Mouse (Mus musculus) midbrain, embryonic 13.5 days (tissue): ENCODE results near the gene Insm2. TPM values are rescaled to one million over a fixed set of nuclear protein-coding genes. Genes with fewer than 3 reads are reported as not detected.
"Not testable (repeated sequence)": the region's sequence is repeated elsewhere in the genome, so short reads cannot be mapped to it uniquely, and the experiment has no call there.

ENCODE experiments used
- ATAC-seq: fragments of 200-750 bp; cut with Nextera tagmentation; 2 replicates; pipeline ENCODE4 v1.8.0; 2017; ENCODE audit warnings: mild to moderate bottlenecking, moderate TSS enrichment, moderate library complexity
- H3K27ac ChIP-seq: fragments of 300-500 bp; sonication (generic); 2 replicates; pipeline ENCODE4 v1.5.1; 2015; ENCODE audit warnings: inconsistent platforms, mild to moderate bottlenecking, moderate library complexity
- H3K27me3 ChIP-seq: fragments of 300-500 bp; sonication (generic); 2 replicates; pipeline ENCODE4 v1.6.1; 2015; ENCODE audit warnings: mild to moderate bottlenecking, inconsistent platforms
- H3K36me3 ChIP-seq: fragments of 300-500 bp; sonication (generic); 2 replicates; pipeline ENCODE4 v1.6.1; 2015; ENCODE audit warnings: mild to moderate bottlenecking, inconsistent platforms
- H3K4me1 ChIP-seq: fragments of 300-500 bp; sonication (generic); replicated peaks from 2 replicates; pipeline ENCODE4 v1.6.1; 2015; ENCODE audit warnings: inconsistent platforms
- H3K4me2 ChIP-seq: fragments of 300-500 bp; sonication (generic); replicated peaks from 2 replicates; pipeline ENCODE4 v1.6.1; 2015; ENCODE audit warnings: moderate library complexity, mild to moderate bottlenecking, inconsistent platforms
- H3K4me3 ChIP-seq: fragments of 300-500 bp; sonication (generic); replicated peaks from 2 replicates; pipeline ENCODE4 v1.5.1; 2015; ENCODE audit warnings: mild to moderate bottlenecking, inconsistent platforms
- H3K9ac ChIP-seq: fragments of 300-500 bp; sonication (generic); replicated peaks from 2 replicates; pipeline ENCODE4 v1.6.1; 2015; ENCODE audit warnings: mild to moderate bottlenecking, inconsistent platforms
- H3K9me3 ChIP-seq: fragments of 300-500 bp; sonication (generic); 2 replicates; pipeline ENCODE4 v1.6.1; 2016; ENCODE audit warnings: mild to moderate bottlenecking, inconsistent platforms
- WGBS: fragments of 180-500 bp; shearing (Covaris S2); methylation state at CpG from one replicate; pipeline ENCODE4 v1.1.7; 2015; 5-methylcytosine and 5-hydroxymethylcytosine counted together
- polyA plus RNA-seq: library from polyadenylated mRNA; unstranded; fragments of >200 nt; fragmentation: Nextera tagmentation; extraction: Ambion mirVana; gene quantifications from 2 replicates; pipeline ENCODE4 v1.2.1, GENCODE M21; 2015

The Insm2 gene
- polyA plus RNA-seq, 1 experiment from 2014 or later = 1.2 TPM

DNA sequence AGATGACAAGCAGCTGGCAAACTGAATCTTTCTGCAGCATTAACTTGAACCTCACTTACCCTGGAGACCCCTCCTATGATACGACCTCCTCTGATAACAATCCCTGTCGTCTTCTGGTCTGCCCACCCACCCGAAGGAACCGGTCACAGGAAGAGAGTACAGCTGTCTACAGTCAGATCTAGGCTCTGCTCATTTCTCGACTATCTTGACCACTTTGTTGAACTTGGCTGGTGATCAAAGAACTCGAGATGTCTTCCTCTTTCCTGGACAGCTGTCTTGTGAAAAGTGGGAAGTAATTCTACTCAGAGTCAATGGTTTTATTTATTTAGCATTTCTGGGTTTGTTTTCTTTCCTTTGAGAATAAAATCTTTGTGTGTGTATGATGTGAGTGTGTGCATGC, 29.6 kb upstream of the Insm2 start:
- H3K9ac ChIP-seq = no peak overlapping the region
- no peak for ATAC-seq
- no peaks in the 10 kb centered on the region for H3K27me3 ChIP-seq
- H3K27ac ChIP-seq = no peak overlapping the region
- H3K4me3 ChIP-seq = no peak overlapping the region
- no peak overlapping the region for H3K4me2 ChIP-seq
- H3K4me1 ChIP-seq = peaks cover 6% of the 10 kb centered on the region
- 87% methylated on average over 6 of the region's 6 CpGs for WGBS
- H3K9me3 ChIP-seq = no peaks in the 10 kb centered on the region
- H3K36me3 ChIP-seq = no peaks in the 10 kb centered on the region

DNA sequence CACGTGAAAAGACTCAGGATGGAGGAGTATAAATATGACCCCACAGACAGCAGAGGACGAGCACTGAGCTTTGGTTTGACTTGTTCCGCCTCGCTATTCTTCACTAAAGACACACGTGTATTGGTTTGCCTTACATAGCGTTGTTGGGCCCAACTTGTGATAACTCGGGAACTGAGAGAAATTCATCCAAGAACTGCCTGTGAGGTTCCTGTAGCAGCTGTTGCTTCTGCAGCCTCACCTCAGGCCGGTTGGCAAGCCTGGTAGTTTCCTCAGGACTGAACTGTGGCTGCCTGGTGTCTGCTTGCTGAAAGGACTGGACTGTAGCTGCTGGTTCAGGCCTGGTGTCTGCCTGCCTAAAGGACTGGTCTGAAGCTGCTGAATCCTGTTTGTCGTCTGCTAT, 28.6 kb upstream of the Insm2 start:
- peaks cover 6% of the 10 kb centered on the region for H3K4me1 ChIP-seq
- H3K27me3 ChIP-seq = no peaks in the 10 kb centered on the region
- H3K9ac ChIP-seq = no peak overlapping the region
- 91% methylated on average over 9 of the region's 9 CpGs for WGBS
- no peak for ATAC-seq
- no peak overlapping the region for H3K27ac ChIP-seq
- H3K4me3 ChIP-seq = no peak overlapping the region
- H3K9me3 ChIP-seq = no peaks in the 10 kb centered on the region
- H3K36me3 ChIP-seq = no peaks in the 10 kb centered on the region
- H3K4me2 ChIP-seq = no peak overlapping the region

DNA sequence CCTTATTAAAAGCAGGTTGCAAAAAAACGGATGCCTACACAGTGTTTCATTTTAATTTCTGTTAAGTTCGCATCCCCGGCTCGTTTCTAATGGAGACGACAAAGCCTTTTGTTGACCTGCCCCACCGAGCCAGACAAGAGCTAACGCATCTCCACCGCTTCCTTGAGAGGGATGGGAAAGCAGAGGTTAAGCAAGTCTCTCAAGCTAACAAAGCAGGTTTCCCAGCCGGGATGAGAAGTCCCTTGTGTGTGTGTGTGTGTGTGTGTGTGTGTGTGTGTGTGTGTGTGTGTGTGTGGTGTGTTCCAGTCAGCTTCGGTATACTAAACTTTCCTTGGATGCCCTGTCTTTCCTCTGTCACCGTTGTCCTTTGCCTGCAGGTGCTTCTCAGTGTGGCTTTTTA, 28.0 kb upstream of the Insm2 start:
- no peak overlapping the region for H3K9ac ChIP-seq
- peaks cover 6% of the 10 kb centered on the region for H3K4me1 ChIP-seq
- no peak overlapping the region for H3K4me2 ChIP-seq
- no peaks in the 10 kb centered on the region for H3K36me3 ChIP-seq
- ATAC-seq = no peak
- 63% methylated on average over 10 of the region's 11 CpGs for WGBS
- no peak overlapping the region for H3K27ac ChIP-seq
- H3K27me3 ChIP-seq = no peaks in the 10 kb centered on the region
- no peaks in the 10 kb centered on the region for H3K9me3 ChIP-seq
- no peak overlapping the region for H3K4me3 ChIP-seq

DNA sequence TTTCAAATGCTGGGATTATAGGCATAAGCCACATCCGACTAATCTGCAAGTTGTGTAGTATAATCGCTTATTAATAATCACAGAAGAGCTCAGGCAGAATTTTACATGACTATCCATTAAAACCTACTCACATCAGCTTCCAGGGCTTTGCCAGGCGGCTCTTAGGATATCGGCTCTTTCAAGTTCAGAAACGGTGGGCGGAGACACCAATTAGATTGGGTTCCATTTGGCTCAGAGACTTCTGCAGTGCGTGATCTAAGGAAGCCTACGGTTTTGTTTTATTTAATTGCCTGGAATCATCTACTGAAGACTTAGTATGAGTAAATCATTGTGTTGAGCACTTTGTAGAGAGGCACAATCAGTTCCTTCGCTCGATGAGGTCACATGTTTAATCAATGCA, 27.6 kb upstream of the Insm2 start:
- no peak overlapping the region for H3K9ac ChIP-seq
- ATAC-seq = no peak
- H3K36me3 ChIP-seq = no peaks in the 10 kb centered on the region
- H3K27me3 ChIP-seq = no peaks in the 10 kb centered on the region
- peaks cover 6% of the 10 kb centered on the region for H3K4me1 ChIP-seq
- 79% methylated on average over 10 of the region's 10 CpGs for WGBS
- H3K27ac ChIP-seq = no peak overlapping the region
- H3K4me2 ChIP-seq = no peak overlapping the region
- H3K4me3 ChIP-seq = no peak overlapping the region
- H3K9me3 ChIP-seq = no peaks in the 10 kb centered on the region

DNA sequence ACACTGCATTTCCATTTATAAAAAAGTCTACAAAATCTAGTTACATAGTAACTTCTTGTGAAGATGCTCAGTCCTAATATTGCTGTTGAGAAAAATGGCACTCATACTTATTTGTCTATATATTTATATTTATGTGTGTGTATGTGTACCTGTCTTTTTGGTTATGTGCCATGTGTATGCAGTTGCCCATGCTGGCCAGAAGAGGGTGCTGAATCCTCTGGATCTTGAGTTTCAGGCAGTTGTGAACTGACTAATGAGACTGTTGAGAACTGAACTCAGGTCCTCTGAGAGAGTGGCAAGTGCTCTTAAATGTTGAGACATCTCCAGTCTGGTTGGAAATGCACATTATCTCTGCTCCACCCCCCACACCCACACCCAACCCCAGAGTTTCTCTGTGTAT, 26.1 kb upstream of the Insm2 start:
- ATAC-seq = no peak
- H3K4me1 ChIP-seq = peaks cover 6% of the 10 kb centered on the region

DNA sequence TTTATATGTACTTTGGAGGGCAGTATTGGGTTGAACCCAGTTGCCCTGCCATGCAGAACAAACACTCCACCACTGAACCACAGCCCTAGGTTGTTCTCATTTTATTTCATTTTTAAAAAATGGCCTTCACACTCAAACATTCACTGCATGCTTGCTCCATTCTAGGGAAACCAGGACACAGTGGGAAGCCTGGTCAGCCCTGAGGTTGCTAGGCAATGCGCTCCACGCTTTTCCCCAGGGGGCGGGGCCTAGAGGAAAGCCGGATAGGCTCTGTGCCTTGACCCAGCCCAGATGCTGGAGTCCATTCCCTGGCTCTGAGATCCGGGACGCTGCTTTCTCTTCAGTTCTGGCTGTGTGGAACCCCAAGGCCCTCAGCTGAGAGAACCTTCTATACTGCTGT, 25.4 kb upstream of the Insm2 start:
- no peak overlapping the region for H3K4me2 ChIP-seq
- H3K36me3 ChIP-seq = no peaks in the 10 kb centered on the region
- no peaks in the 10 kb centered on the region for H3K27me3 ChIP-seq
- WGBS = 6% methylated on average over 6 of the region's 6 CpGs
- no peak overlapping the region for H3K4me3 ChIP-seq
- no peak overlapping the region for H3K9ac ChIP-seq
- H3K27ac ChIP-seq = no peak overlapping the region
- peak; percentile 83 for ATAC-seq
- no peaks in the 10 kb centered on the region for H3K9me3 ChIP-seq
- H3K4me1 ChIP-seq = peaks cover 6% of the 10 kb centered on the region

More for the DNA sequence above, 26.1 kb upstream of the Insm2 start:
- Histone ChIP-seq H3K9ac (no peak overlapping the region), H3K9me3 (no peaks in the 10 kb centered on the region), H3K27ac (no peak overlapping the region), H3K36me3 (no peaks in the 10 kb centered on the region), H3K27me3 (no peaks in the 10 kb centered on the region), H3K4me2 (no peak overlapping the region), H3K4me3 (no peak overlapping the region)

DNA sequence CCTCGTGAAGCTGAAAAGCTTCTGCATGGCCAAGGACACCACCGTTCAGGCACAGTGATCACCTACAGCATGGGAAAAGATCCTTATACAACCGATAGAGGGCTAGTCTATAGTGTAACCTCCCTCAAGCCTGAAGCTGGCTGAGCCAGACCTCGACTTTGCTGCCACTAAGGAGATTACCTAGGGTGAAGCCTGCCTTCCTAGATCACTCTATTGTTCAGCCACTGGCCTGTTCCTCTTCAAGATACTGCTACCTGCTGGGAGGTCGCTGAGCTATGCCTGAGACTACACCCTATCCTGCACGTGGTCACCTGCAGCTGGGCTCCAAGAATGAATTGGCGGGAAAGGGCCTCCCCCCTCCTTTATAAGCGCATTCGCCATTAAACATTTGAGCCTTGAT, 12.3 kb upstream of the Insm2 start:
- not testable (repeated sequence) for H3K27ac ChIP-seq, H3K27me3 ChIP-seq, H3K4me3 ChIP-seq, H3K4me1 ChIP-seq, H3K9ac ChIP-seq, H3K4me2 ChIP-seq, ATAC-seq, H3K9me3 ChIP-seq, H3K36me3 ChIP-seq
- WGBS = 40% methylated on average over 9 of the region's 9 CpGs

DNA sequence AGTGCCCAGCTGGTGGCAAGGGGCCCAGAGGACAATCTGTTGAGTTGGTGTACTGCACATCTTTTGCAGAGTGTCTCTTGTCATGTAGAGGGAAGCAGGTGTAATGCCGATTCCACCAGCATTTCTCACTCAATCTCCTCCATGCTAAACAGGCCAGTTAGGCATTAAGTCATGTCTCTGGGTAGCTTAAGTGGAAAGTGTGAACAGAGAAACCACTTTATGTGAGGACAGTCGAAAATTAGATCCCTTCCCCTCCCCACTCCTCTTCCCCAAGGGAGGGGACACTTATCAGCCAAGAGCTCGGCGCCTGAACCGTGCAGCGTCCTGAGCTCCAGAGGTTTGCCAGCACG, 715 bp upstream of the Insm2 start:
- ATAC-seq = no peak; the same call in 1 of the 2 replicates
- Histone ChIP-seq H3K9me3 (no peaks in the 10 kb centered on the region), H3K36me3 (no peaks in the 10 kb centered on the region), H3K4me3 (peak overlapping the region; percentile 55), H3K9ac (peak overlapping the region; percentile 59), H3K27ac (no peak overlapping the region), H3K27me3 (peaks cover 70% of the 10 kb centered on the region), H3K4me2 (peak overlapping the region; percentile 95), H3K4me1 (peaks cover 26% of the 10 kb centered on the region)
- WGBS = 6% methylated on average over 7 of the region's 7 CpGs

DNA sequence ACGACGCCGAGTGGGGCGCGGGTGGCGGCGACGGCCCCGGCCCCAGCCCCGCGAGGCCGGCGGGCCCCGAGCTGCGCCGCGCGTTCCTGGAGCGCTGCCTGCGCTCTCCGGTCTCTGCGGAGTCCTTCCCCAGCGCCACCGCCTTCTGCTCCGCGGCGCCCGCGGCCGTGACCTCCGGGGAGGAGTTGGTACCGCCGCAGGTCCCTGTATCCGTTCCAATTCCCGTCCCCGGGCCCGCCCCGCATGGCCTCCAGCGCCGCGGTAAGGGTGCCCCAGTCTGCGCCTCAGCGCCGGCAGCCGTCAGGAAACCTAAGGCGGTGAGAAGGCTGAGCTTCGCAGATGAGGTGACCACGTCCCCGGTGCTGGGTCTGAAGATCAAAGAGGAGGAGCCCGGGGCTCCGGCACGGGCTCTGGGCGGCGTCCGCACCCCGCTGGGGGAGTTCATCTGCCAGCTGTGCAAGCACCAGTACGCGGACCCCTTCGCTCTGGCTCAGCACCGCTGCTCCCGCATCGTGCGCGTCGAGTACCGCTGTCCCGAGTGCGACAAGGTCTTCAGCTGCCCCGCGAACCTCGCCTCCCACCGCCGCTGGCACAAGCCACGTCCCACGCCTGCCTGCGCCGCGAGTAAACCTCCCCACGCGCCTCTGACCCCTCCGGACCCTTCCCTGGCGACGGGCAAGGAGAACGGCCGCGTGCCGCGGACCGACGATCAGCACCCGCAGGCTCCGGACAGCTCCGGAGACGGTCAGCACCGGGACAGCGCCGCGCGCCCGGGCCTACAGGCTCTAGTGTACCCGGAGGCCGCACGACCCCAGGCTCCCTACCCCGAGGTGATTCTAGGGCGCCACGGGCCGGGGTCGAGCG, 644 bp downstream of the Insm2 start:
- Histone ChIP-seq H3K9ac (peak overlapping the region; percentile 59), H3K4me3 (peak overlapping the region; percentile 55), H3K9me3 (no peaks in the 10 kb centered on the region), H3K36me3 (no peaks in the 10 kb centered on the region), H3K27ac (no peak overlapping the region), H3K4me1 (peaks cover 26% of the 10 kb centered on the region), H3K4me2 (peak overlapping the region; percentile 95), H3K27me3 (peaks cover 67% of the 10 kb centered on the region)
- peak; percentile 64 for ATAC-seq
- WGBS = under 1% methylated on average over 103 of the region's 109 CpGs

DNA sequence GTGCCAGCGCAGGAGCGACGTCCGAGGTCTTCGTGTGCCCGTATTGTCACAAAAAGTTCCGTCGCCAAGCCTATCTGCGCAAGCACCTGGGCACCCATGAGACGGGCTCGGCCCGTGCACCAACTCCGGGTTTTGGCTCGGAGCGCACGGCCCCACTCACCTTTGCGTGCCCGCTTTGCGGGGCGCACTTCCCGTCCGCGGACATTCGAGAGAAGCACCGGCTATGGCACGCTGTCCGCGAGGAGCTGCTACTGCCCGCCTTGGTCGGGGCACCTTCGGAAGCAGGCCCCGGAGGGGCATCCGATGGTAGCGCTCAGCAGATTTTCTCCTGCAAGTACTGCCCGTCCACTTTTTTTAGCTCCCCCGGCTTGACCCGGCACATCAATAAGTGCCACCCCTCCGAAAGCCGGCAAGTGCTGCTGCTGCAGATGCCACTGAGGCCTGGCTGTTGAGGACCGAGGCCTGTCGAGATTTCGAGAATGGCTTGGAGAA, 1.3 kb downstream of the Insm2 start:
- Histone ChIP-seq H3K9me3 (no peaks in the 10 kb centered on the region), H3K27me3 (peaks cover 67% of the 10 kb centered on the region), H3K9ac (peak overlapping the region; percentile 59; the same call in 1 of the 2 replicates), H3K4me1 (peaks cover 26% of the 10 kb centered on the region), H3K27ac (no peak overlapping the region), H3K4me2 (peak overlapping the region; percentile 95), H3K4me3 (peak overlapping the region; percentile 55), H3K36me3 (peaks cover 3% of the 10 kb centered on the region; the same call in 1 of the 2 replicates)
- ATAC-seq = 0 out of 2 replicates have a peak, but pooled peaks have one; percentile 5
- WGBS = 3% methylated on average over 42 of the region's 42 CpGs

DNA sequence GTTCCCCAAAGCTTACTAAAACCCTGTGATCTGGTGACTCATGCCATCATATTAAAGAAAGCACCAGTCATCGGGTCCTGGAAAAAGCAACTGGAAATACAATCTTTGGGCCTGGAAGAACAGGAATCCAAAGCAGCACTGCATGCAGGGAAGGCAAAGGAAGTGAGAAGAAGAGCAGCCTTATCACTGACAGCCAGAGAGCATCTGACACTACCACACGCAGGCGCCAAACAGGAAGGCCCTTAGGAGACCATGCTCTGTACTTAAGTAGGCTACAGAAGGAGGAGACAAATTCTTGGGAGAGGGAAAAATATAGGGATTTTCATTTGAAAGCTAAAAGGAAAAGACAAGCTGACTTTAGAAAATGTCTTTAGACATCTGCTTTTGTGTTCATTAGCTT, 5.2 kb downstream of the Insm2 start:
- no peak for ATAC-seq
- WGBS = 88% methylated on average over 3 of the region's 3 CpGs
- Histone ChIP-seq H3K36me3 (peaks cover 3% of the 10 kb centered on the region; the same call in 1 of the 2 replicates), H3K4me2 (no peak overlapping the region), H3K27me3 (peaks cover 29% of the 10 kb centered on the region), H3K27ac (no peak overlapping the region), H3K9me3 (no peaks in the 10 kb centered on the region), H3K4me3 (no peak overlapping the region), H3K9ac (no peak overlapping the region), H3K4me1 (peaks cover 18% of the 10 kb centered on the region)

DNA sequence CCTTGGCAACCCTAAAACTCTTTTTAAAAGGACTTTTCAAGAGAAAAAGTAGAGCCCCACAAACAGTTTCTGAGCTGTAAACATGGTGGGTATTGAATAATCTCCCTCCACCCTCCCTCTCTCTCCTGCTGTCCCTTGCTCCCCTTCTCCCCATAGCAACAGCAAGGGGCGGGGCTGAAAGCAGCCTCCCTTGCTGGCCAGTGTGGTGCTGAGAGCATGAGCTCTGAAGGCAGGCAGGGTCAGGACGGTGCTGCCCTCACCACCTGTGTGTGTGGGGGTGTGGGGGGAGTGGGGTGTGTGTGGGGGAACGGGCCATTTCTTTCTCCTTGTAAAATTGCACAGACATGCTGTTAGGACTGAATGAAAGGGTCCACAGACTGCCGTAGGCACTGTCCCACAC, 8.7 kb downstream of the Insm2 start:
- H3K4me3 ChIP-seq = no peak overlapping the region

More for the DNA sequence above, 8.7 kb downstream of the Insm2 start:
- Histone ChIP-seq H3K4me2 (no peak overlapping the region), H3K4me1 (peaks cover 4% of the 10 kb centered on the region; the same call in 1 of the 2 replicates), H3K27ac (no peak overlapping the region), H3K9ac (no peak overlapping the region), H3K27me3 (no peaks in the 10 kb centered on the region), H3K9me3 (no peaks in the 10 kb centered on the region), H3K36me3 (peaks cover 6% of the 10 kb centered on the region)
- peak; percentile 56; the same call in 1 of the 2 replicates for ATAC-seq
- WGBS = 29% methylated on average over 4 of the region's 4 CpGs
